Mouse (Mus musculus) E14TG2a.4 (cell line): ENCODE measurements at regions not wholly inside any gene's neighbourhood (a gene's known extent, or its start where the extent isn't known, plus 50 kb on each side); places are given as distances from the start of the nearest gene placed in this dataset.
"Not testable (repeated sequence)": the region's sequence is repeated elsewhere in the genome, so short reads cannot be mapped to it uniquely, and the experiment has no call there.

Experiments used
- H3K27me3 ChIP-seq: 2 replicates; pipeline ENCODE4 v1.6.1; 2014; ENCODE audit warnings: low read length, control low read depth; ENCODE audit not compliant: insufficient read depth
- H3K36me3 ChIP-seq: 2 replicates; pipeline ENCODE4 v1.6.1; 2014; ENCODE audit warnings: low read length, control low read depth; ENCODE audit not compliant: insufficient read depth
- H3K4me1 ChIP-seq: replicated peaks from 2 replicates; pipeline ENCODE4 v1.6.1; 2014; ENCODE audit warnings: low read depth, low read length, control low read depth
- H3K4me3 ChIP-seq: replicated peaks from 2 replicates; pipeline ENCODE4 v1.5.1; 2014; ENCODE audit warnings: mild to moderate bottlenecking, low read length
- H3K9me3 ChIP-seq: 2 replicates; pipeline ENCODE4 v1.6.1; 2014; ENCODE audit warnings: low read length, control low read depth
- CTCF ChIP-seq: conservative IDR thresholded peaks from 2 replicates; pipeline ENCODE4 v1.5.1; 2014; ENCODE audit warnings: low read length
- NANOG ChIP-seq: IDR thresholded peaks from 2 replicates; pipeline ENCODE4 v1.6.1; 2014; ENCODE audit warnings: borderline replicate concordance, low read length, mixed read lengths
- POU5F1 ChIP-seq: IDR thresholded peaks from 2 replicates; pipeline ENCODE4 v1.6.1; 2014; ENCODE audit warnings: low read length, borderline replicate concordance

DNA sequence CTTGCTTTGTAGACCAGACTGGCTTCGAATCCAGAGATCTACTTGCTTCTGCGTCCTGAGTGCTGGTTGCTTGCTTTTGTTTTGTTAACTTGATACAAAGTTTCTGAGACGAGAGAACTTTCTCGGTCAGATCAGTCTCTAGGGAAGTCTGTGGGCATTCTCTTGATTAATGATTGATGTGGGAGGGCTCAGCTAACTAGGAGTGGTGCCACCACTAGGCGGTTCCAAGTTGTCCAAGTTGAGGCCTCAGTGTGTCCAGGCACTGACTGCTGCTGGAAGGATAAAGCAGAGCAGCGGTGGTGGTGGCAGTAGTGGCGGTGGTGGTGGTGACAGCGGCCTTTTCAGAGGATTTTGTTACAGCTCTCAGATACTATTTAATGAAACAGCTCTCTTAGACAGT lies 99.0 kb upstream of the Thpo start:
- H3K9me3 ChIP-seq, result peaks cover 19% of the 10 kb centered on the region
- no peak overlapping the region for H3K4me3 ChIP-seq
- no peaks in the 10 kb centered on the region for H3K36me3 ChIP-seq
- H3K27me3 ChIP-seq, result no peaks in the 10 kb centered on the region
- H3K4me1 ChIP-seq, result peaks cover 71% of the 10 kb centered on the region
- no peak for TF ChIP-seq CTCF
- no peak for TF ChIP-seq POU5F1
- no peak for TF ChIP-seq NANOG

DNA sequence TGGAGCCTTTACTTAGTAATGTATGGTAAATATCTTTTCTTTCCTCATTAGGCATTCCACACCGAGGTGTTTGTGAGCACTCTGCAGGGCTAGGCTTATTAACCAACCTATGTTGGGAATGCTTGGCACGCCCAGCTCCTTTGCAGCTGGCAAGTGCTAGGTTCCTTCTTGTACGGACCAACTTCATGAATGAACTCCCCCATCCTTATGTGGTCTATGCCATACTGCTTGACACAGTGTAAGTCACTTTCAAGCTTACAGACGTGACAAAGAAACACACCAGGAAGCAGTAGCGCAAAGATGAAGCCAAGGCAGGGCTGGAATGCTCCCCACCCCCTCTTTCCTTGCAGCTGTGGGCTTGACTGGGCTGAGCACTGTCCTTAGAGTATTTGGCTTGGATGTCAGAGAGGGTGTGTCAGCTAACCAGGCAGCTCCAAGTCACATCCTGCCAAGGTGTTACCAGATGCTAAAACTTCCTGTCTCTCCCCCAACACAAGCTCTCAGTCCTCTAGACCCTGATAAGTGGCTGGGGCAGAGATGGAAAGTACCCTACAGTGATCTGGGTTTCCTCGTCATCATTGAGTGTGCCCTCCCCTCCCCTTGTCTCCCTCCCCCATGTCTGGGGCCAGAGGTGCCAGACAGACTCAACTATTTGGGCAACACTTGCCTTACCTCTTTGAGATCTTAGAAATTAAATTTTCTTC lies 95.6 kb upstream of the Thpo start:
- H3K4me1 ChIP-seq, result peaks cover 48% of the 10 kb centered on the region
- no peak for TF ChIP-seq NANOG
- TF ChIP-seq CTCF, result no peak
- TF ChIP-seq POU5F1, result no peak
- peak overlapping the region; percentile 45 for H3K4me3 ChIP-seq
- H3K36me3 ChIP-seq, result no peaks in the 10 kb centered on the region
- no peaks in the 10 kb centered on the region for H3K27me3 ChIP-seq
- H3K9me3 ChIP-seq, result peaks cover 16% of the 10 kb centered on the region

DNA sequence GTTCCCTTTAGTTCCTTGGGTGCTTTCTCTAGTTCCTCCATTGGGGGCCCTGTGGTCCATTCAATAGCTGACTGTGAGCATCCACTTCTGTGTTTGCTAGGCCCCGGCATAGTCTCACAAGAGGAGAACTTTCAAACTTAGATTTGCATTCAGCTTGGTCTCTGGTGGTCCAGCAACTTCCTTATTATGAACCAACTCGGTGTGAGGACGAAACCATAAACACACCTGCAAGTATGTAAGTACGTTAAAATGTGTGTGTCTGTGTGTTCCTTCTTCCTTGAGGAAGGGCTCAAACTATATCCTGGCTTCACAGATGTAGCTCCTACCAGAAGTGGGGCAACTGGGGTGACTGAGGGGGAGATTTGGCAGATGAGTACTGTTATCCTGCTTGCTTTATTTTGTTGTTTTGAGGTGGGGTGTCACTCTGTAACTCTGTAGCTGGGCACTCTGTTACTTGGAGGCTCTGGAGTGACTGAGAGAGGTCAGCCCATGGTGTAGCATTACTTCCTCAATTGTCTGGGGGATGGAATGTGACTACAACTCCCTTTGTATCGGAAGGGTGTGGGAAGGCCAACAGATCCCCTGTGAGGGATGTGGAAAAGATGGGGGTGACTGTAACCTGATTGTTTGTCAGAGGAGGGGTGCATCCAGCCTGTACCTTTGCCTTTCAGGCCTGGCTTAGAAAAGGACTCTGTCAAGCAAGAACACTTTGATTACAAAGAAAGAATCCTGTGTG lies 94.9 kb upstream of the Thpo start:
- H3K4me1 ChIP-seq, result peaks cover 48% of the 10 kb centered on the region
- no peak for TF ChIP-seq POU5F1
- no peak for TF ChIP-seq CTCF
- no peak for TF ChIP-seq NANOG
- H3K4me3 ChIP-seq, result peak overlapping the region; percentile 45; the same call in 1 of the 2 replicates

DNA sequence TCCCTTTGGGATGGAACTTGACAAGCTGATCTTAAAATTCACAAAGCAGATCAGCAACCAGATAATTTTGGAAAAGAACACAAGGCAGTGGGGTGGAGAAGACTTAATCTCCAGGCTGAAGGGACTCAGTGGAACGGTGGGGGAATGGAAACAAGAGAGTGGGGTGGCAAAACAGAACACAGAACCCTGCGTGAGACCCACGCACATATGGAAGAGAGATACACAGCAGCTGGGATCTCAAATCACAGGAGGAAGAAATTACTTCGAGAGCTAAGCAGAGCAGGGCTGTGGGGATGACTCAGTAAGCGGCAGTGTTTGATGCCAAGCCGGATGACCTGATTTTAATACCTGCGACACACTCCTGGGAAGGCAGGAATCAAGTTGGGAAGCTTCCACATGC lies 89.9 kb upstream of the Thpo start:
- H3K27me3 ChIP-seq, result no peaks in the 10 kb centered on the region
- no peaks in the 10 kb centered on the region for H3K36me3 ChIP-seq
- H3K9me3 ChIP-seq, result peaks cover 4% of the 10 kb centered on the region; the same call in 1 of the 2 replicates
- TF ChIP-seq NANOG (no peak), CTCF (no peak), POU5F1 (no peak)
- H3K4me3 ChIP-seq, result no peak overlapping the region
- peaks cover 43% of the 10 kb centered on the region for H3K4me1 ChIP-seq

More for the DNA sequence above, 94.9 kb upstream of the Thpo start:
- no peaks in the 10 kb centered on the region for H3K27me3 ChIP-seq
- H3K9me3 ChIP-seq, result peaks cover 9% of the 10 kb centered on the region
- no peaks in the 10 kb centered on the region for H3K36me3 ChIP-seq

DNA sequence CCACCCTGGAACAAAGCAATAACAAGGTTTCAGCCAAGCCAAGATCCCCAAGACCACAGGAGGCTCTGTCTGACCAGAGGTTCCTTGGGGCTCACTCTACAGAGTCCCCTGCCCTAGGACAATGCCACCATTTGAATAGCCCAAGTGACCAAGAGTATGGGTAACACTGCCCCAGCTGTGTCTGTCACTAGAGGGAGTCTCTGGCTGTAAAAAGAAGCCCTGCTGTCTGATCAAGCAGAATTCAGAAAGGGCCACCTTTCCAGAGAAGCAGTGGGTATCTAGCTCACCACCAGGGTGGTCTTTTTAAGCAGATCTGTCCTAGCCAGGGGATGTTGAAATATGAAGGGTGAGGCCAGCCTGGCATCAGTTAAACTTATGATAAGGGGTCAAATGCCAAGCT lies 86.6 kb upstream of the Thpo start:
- H3K9me3 ChIP-seq, result peaks cover 34% of the 10 kb centered on the region
- no peak for TF ChIP-seq POU5F1
- TF ChIP-seq CTCF, result no peak
- TF ChIP-seq NANOG, result no peak

DNA sequence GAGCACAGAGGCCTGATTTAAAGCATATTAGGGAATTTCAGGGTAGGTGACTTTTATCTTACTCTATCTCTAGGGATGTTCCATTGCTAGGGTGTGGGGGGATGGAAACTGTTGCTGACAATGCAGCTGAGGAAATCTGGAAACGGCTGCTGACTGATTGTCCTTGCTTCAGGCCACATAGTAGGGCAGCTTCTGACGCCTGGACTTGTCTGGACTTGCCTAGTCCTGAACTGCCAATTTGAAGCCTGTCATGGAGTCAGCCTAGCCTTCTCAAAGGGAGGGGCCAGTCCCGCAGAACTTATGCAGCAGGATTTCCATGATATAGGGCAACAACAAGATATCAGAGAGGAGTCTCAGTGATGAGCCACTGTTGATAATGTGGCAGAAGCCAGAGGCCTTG lies 85.3 kb upstream of the Thpo start:
- Histone ChIP-seq H3K36me3 (no peaks in the 10 kb centered on the region), H3K27me3 (no peaks in the 10 kb centered on the region), H3K9me3 (peaks cover 47% of the 10 kb centered on the region), H3K4me1 (peaks cover 46% of the 10 kb centered on the region), H3K4me3 (peak overlapping the region; percentile 61)
- no peak for TF ChIP-seq NANOG
- TF ChIP-seq POU5F1, result no peak
- no peak for TF ChIP-seq CTCF

More for the DNA sequence above, 86.6 kb upstream of the Thpo start:
- Histone ChIP-seq H3K4me1 (peaks cover 46% of the 10 kb centered on the region), H3K36me3 (no peaks in the 10 kb centered on the region), H3K4me3 (no peak overlapping the region), H3K27me3 (no peaks in the 10 kb centered on the region)

DNA sequence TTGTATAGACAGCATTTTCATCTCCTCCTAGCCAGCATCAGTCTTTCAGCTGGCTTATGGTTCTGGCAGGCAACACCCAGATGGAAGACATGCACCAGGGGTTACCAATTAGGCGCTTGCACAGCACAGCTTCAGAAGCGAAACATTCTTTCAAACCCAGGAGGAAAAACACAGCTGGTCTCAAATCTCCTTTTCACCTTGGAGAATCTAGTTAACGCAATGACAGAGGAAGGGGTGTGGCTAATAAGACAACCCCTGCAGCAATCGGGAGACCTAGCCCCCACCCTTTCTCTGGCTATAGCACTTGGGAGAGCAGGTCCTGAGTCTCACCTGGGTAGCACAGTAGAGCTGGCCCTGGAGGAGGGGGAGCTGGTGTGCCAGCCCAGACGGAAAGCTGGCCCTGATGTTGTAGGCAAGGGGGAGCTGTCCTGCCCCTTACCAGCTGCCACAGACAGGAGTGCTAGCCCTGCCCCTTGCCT lies 84.4 kb upstream of the Thpo start:
- H3K9me3 ChIP-seq, result peaks cover 55% of the 10 kb centered on the region
- peaks cover 46% of the 10 kb centered on the region for H3K4me1 ChIP-seq
- TF ChIP-seq CTCF, result no peak
- TF ChIP-seq POU5F1, result no peak
- TF ChIP-seq NANOG, result no peak

DNA sequence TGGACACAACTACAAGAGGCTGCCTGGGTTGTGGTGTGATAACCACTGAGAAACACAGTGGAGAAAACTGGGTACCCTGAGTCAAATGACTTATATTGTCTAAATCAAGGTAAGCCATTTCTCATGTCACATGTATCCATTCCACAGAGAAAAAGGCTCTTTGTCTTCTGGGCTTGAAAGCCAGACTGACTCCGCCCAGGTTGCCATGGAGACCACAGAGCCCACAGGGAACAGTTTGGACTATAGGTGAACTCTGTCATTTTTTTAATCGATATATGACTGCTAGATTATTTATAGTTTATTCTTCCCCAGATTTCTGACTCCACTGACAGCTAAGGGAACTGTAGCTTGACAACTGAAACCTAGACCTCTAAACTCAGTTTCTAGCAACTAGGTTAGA lies 80.7 kb upstream of the Thpo start:
- H3K4me3 ChIP-seq, result no peak overlapping the region
- TF ChIP-seq POU5F1 (no peak), CTCF (no peak), NANOG (no peak)
- no peaks in the 10 kb centered on the region for H3K27me3 ChIP-seq
- H3K9me3 ChIP-seq, result peaks cover 56% of the 10 kb centered on the region
- H3K4me1 ChIP-seq, result peaks cover 21% of the 10 kb centered on the region
- H3K36me3 ChIP-seq, result no peaks in the 10 kb centered on the region

More for the DNA sequence above, 84.4 kb upstream of the Thpo start:
- no peaks in the 10 kb centered on the region for H3K36me3 ChIP-seq
- no peaks in the 10 kb centered on the region for H3K27me3 ChIP-seq
- H3K4me3 ChIP-seq, result peak overlapping the region; percentile 61

DNA sequence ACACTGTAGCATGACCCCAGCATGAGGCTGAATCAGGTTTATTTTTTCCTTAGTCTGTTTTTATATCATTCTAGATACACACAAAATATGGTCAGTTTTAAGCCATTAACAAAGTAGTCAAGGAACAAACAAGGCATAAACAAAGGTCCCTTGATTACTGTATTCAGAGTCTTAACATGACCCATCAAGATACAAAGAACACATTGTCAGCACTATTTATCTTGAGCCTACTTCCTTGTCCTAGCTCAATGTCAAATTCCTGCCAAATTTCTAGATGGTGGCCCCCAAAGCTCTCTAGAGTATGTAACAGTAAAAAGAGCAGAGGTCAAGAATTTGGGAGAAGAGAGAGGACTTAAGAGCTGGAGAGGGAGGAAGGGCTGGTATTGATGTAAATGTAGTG lies 79.9 kb upstream of the Thpo start:
- Histone ChIP-seq H3K4me3 (no peak overlapping the region), H3K4me1 (peaks cover 14% of the 10 kb centered on the region), H3K36me3 (no peaks in the 10 kb centered on the region), H3K27me3 (no peaks in the 10 kb centered on the region), H3K9me3 (peaks cover 52% of the 10 kb centered on the region)
- TF ChIP-seq CTCF, result no peak
- peak; percentile 98 for TF ChIP-seq NANOG

DNA sequence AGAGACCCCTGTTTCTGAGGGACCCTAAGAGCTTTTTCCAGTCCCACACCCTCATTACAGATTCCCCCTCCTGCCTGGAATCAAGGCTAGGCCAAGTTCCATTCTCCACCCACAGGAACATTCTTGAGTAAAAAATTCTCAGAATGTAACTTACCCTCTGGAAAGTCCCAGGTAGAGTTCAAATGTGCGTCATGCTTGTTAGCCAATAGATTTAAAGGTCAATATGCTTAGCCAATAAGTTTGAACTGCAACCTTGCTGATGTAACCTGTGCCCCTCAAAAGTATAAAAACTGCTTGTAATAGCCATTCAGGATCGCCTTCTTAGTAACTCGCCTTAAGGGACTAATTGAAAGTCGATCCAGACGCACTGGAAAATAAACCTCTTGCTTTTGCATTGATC lies 77.7 kb upstream of the Thpo start:
- H3K36me3 ChIP-seq, H3K4me3 ChIP-seq, H3K27me3 ChIP-seq: not testable (repeated sequence)
- H3K4me1 ChIP-seq, result peaks cover 13% of the 10 kb centered on the region
- peaks cover 33% of the 10 kb centered on the region for H3K9me3 ChIP-seq
